Mouse (Mus musculus): ENCODE data around the gene Crybg2. TPM values are rescaled to one million over a fixed set of nuclear protein-coding genes. Genes with fewer than 3 reads are reported as not detected.

Crybg2 gene
- polyA plus RNA-seq, 1 experiment = 4.5 TPM

- DNase-seq (ENCODE audit: low read depth) = no peak
Measured at GRCm38 (mm10) chr4:134120192-134120805, 59.7 kb downstream of the Crybg2 start.

GRCm38 (mm10) chr4:134120916-134121315 lies 60.3 kb downstream of the Crybg2 start:
- DNase-seq (ENCODE audit: low read depth) = no peak

- DNase-seq (ENCODE audit: low read depth) = no peak
Measured at GRCm38 (mm10) chr4:134121571-134121970, 61.0 kb downstream of the Crybg2 start.

GRCm38 (mm10) chr4:134122281-134122680 lies 61.7 kb downstream of the Crybg2 start:
- DNase-seq (ENCODE audit: low read depth) = no peak

- no peak for DNase-seq (ENCODE audit: low read depth)
Measured at GRCm38 (mm10) chr4:134123147-134123546, 62.5 kb downstream of the Crybg2 start.

GRCm38 (mm10) chr4:134123680-134124551 lies 63.3 kb downstream of the Crybg2 start:
- no peak for DNase-seq (ENCODE audit: low read depth)

- DNase-seq (ENCODE audit: low read depth) = no peak
Measured at GRCm38 (mm10) chr4:134125383-134126060, 64.9 kb downstream of the Crybg2 start.

- no peak for DNase-seq (ENCODE audit: low read depth)
Measured at GRCm38 (mm10) chr4:134126300-134127120, 65.9 kb downstream of the Crybg2 start.

- DNase-seq (ENCODE audit: low read depth) = no peak
Measured at GRCm38 (mm10) chr4:134127121-134127455, 66.5 kb downstream of the Crybg2 start.

- DNase-seq (ENCODE audit: low read depth) = no peak
Measured at GRCm38 (mm10) chr4:134127793-134128192, 67.2 kb downstream of the Crybg2 start.

- no peak for DNase-seq (ENCODE audit: low read depth)
Measured at GRCm38 (mm10) chr4:134128221-134128982, 67.8 kb downstream of the Crybg2 start, which contains the start of gene Sh3bgrl3. Gene Sh3bgrl3 (minus strand): TSS chr4:134128789.

- DNase-seq (ENCODE audit: low read depth) = no peak
Measured at GRCm38 (mm10) chr4:134128983-134129362, 68.4 kb downstream of the Crybg2 start.

GRCm38 (mm10) chr4:134129482-134129881 lies 68.9 kb downstream of the Crybg2 start:
- DNase-seq (ENCODE audit: low read depth) = no peak

- DNase-seq (ENCODE audit: low read depth) = no peak
Measured at GRCm38 (mm10) chr4:134132117-134132516, 71.5 kb downstream of the Crybg2 start.

- no peak for DNase-seq (ENCODE audit: low read depth)
Measured at GRCm38 (mm10) chr4:134132519-134133095, 72.0 kb downstream of the Crybg2 start.

- no peak for DNase-seq (ENCODE audit: low read depth)
Measured at GRCm38 (mm10) chr4:134136280-134136926, 75.8 kb downstream of the Crybg2 start.

- DNase-seq (ENCODE audit: low read depth) = no peak
Measured at GRCm38 (mm10) chr4:134138857-134139256, 78.2 kb downstream of the Crybg2 start.
